Mouse (Mus musculus): Measurements from ENCODE around the gene Tmem106a. TPM values are rescaled to one million over a fixed set of nuclear protein-coding genes. Genes with fewer than 3 reads are reported as not detected.
"Not testable (repeated sequence)": the region's sequence is repeated elsewhere in the genome, so short reads cannot be mapped to it uniquely, and the experiment has no call there.

The Tmem106a gene
- total and polyA plus RNA-seq, 3 experiments = 2.8 to 15.5 (median 3.4) TPM

- TF ChIP-seq POLR2A (IDR thresholded peaks at IDR 0.05; ENCODE audit: insufficient read depth, low read depth, low read length) (no peak), CTCF (IDR thresholded peaks at IDR 0.05) (no peak), EP300 (IDR thresholded peaks at IDR 0.05; ENCODE audit: insufficient read depth, low read depth, low read length) (no peak)
- H3K36me3 ChIP-seq (ENCODE audit: control insufficient read depth, insufficient read depth, low read length) = peaks cover 23% of the 10 kb centered on the region
- no peak for DNase-seq
- H3K79me2 ChIP-seq (replicated peaks; ENCODE audit: control insufficient read depth, insufficient read depth, low read length) = no peaks in the 10 kb centered on the region
- no peak overlapping the region for H3K4me3 ChIP-seq
- WGBS = 64% methylated on average over 3 of the region's 3 CpGs
- no peak overlapping the region for H3K27ac ChIP-seq
- H3K4me1 ChIP-seq (ENCODE audit: control insufficient read depth, insufficient read depth, low read length) = no peaks in the 10 kb centered on the region
- no peaks in the 10 kb centered on the region for H3K27me3 ChIP-seq (ENCODE audit: control insufficient read depth, insufficient read depth, low read length)
- H3K9ac ChIP-seq (ENCODE audit: low read depth, low read length) = no peak overlapping the region
- intact Hi-C loops (cut with DNase I) = no loop called here
Observed at GRCm38 (mm10) chr11:101568421-101568820, 13.6 kb upstream of the Tmem106a start.

- H3K4me3 ChIP-seq = no peak overlapping the region
- H3K79me2 ChIP-seq (replicated peaks; ENCODE audit: control insufficient read depth, insufficient read depth, low read length) = no peaks in the 10 kb centered on the region
- H3K36me3 ChIP-seq (ENCODE audit: control insufficient read depth, insufficient read depth, low read length) = no peaks in the 10 kb centered on the region; the same call in 1 of the 2 replicates
- TF ChIP-seq CTCF (IDR thresholded peaks at IDR 0.05) (peak; percentile 39), EP300 (IDR thresholded peaks at IDR 0.05; ENCODE audit: insufficient read depth, low read depth, low read length) (no peak)
- intact Hi-C loops (cut with DNase I) = no loop called here
- DNase-seq = no peak
- no peaks in the 10 kb centered on the region for H3K27me3 ChIP-seq (ENCODE audit: control insufficient read depth, insufficient read depth, low read length)
- H3K4me1 ChIP-seq (ENCODE audit: control insufficient read depth, insufficient read depth, low read length) = no peaks in the 10 kb centered on the region; the same call in 1 of the 2 replicates
- H3K27ac ChIP-seq = no peak overlapping the region
- no peak overlapping the region for H3K9ac ChIP-seq (ENCODE audit: low read depth, low read length)
- WGBS = 74% methylated on average over 6 of the region's 6 CpGs
Observed at GRCm38 (mm10) chr11:101576116-101576515, 5.9 kb upstream of the Tmem106a start.

GRCm38 (mm10) chr11:101581081-101581764, 819 bp upstream of the Tmem106a start:
- Histone ChIP-seq H3K36me3 (ENCODE audit: control insufficient read depth, insufficient read depth, low read length) (no peaks in the 10 kb centered on the region; the same call in 1 of the 2 replicates), H3K4me1 (ENCODE audit: control insufficient read depth, insufficient read depth, low read length) (peaks cover 4% of the 10 kb centered on the region), H3K79me2 (replicated peaks; ENCODE audit: control insufficient read depth, insufficient read depth, low read length) (no peaks in the 10 kb centered on the region), H3K27ac (no peak overlapping the region), H3K9ac (ENCODE audit: low read depth, low read length) (no peak overlapping the region), H3K27me3 (ENCODE audit: control insufficient read depth, insufficient read depth, low read length) (no peaks in the 10 kb centered on the region), H3K4me3 (no peak overlapping the region)
- TF ChIP-seq CTCF (IDR thresholded peaks at IDR 0.05) (no peak), POLR2A (IDR thresholded peaks at IDR 0.05; ENCODE audit: insufficient read depth, low read depth, low read length) (no peak), EP300 (IDR thresholded peaks at IDR 0.05; ENCODE audit: insufficient read depth, low read depth, low read length) (no peak)
- intact Hi-C loops (cut with DNase I) = no loop called here
- 64% methylated on average over 6 of the region's 6 CpGs for WGBS
- DNase-seq = no peak

GRCm38 (mm10) chr11:101583205-101583604, 1.2 kb downstream of the Tmem106a start:
- peaks cover 4% of the 10 kb centered on the region for H3K4me1 ChIP-seq (ENCODE audit: control insufficient read depth, insufficient read depth, low read length)
- TF ChIP-seq POLR2A (IDR thresholded peaks at IDR 0.05; ENCODE audit: insufficient read depth, low read depth, low read length) (no peak), EP300 (IDR thresholded peaks at IDR 0.05; ENCODE audit: insufficient read depth, low read depth, low read length) (no peak), CTCF (IDR thresholded peaks at IDR 0.05) (no peak)
- no peak overlapping the region for H3K9ac ChIP-seq (ENCODE audit: low read depth, low read length)
- no peak overlapping the region for H3K27ac ChIP-seq
- DNase-seq = no peak
- WGBS = 67% methylated on average over 2 of the region's 2 CpGs
- no peak overlapping the region for H3K4me3 ChIP-seq
- H3K36me3 ChIP-seq (ENCODE audit: control insufficient read depth, insufficient read depth, low read length) = no peaks in the 10 kb centered on the region; the same call in 1 of the 2 replicates
- intact Hi-C loops (cut with DNase I) = no loop called here
- no peaks in the 10 kb centered on the region for H3K79me2 ChIP-seq (replicated peaks; ENCODE audit: control insufficient read depth, insufficient read depth, low read length)
- no peaks in the 10 kb centered on the region for H3K27me3 ChIP-seq (ENCODE audit: control insufficient read depth, insufficient read depth, low read length)

- H3K36me3 ChIP-seq (ENCODE audit: control insufficient read depth, insufficient read depth, low read length); H3K9ac ChIP-seq (ENCODE audit: low read depth, low read length); H3K27ac ChIP-seq; DNase-seq; H3K79me2 ChIP-seq (replicated peaks; ENCODE audit: control insufficient read depth, insufficient read depth, low read length); intact Hi-C loops (cut with DNase I); H3K4me3 ChIP-seq; H3K27me3 ChIP-seq (ENCODE audit: control insufficient read depth, insufficient read depth, low read length); H3K4me1 ChIP-seq (ENCODE audit: control insufficient read depth, insufficient read depth, low read length): not testable (repeated sequence)
- WGBS = 94% methylated on average over 1 of the region's 1 CpGs
Observed at GRCm38 (mm10) chr11:101585031-101585430, 3.0 kb downstream of the Tmem106a start.

- Histone ChIP-seq H3K4me1 (ENCODE audit: control insufficient read depth, insufficient read depth, low read length) (peaks cover 4% of the 10 kb centered on the region), H3K79me2 (replicated peaks; ENCODE audit: control insufficient read depth, insufficient read depth, low read length) (no peaks in the 10 kb centered on the region), H3K9ac (ENCODE audit: low read depth, low read length) (no peak overlapping the region), H3K27me3 (ENCODE audit: control insufficient read depth, insufficient read depth, low read length) (no peaks in the 10 kb centered on the region), H3K27ac (no peak overlapping the region), H3K36me3 (ENCODE audit: control insufficient read depth, insufficient read depth, low read length) (no peaks in the 10 kb centered on the region; the same call in 1 of the 2 replicates), H3K4me3 (no peak overlapping the region)
- intact Hi-C loops (cut with DNase I) = no loop called here
- TF ChIP-seq POLR2A (IDR thresholded peaks at IDR 0.05; ENCODE audit: insufficient read depth, low read depth, low read length) = no peak
- DNase-seq = no peak
- whole genome bisulfite sequencing = 56% methylated on average over 4 of the region's 4 CpGs
Observed at GRCm38 (mm10) chr11:101585805-101586204, 3.8 kb downstream of the Tmem106a start.
